Mouse (Mus musculus) stomach, postnatal 0 days (tissue): ENCODE results near the gene Pigf.

Experiments
- CTCF ChIP-seq: IDR thresholded peaks from 2 replicates; pipeline ENCODE4 v1.5.1; 2016; ENCODE audit warnings: antibody characterized with exemption, low read depth, mild to moderate bottlenecking, moderate library complexity
- EP300 ChIP-seq: optimal IDR thresholded peaks from 2 replicates; pipeline ENCODE3; 2016; ENCODE audit warnings: antibody characterized with exemption

GRCm38 (mm10) chr17:86971036-86971435, 54.2 kb downstream of the Pigf start:
- TF ChIP-seq CTCF (no peak), EP300 (no peak)
